Mouse (Mus musculus) myocyte (in vitro differentiated cells): ENCODE data around the gene Ugdh.

Experiments
- E2F4 ChIP-seq: IDR thresholded peaks from one replicate; pipeline ENCODE4 v1.6.1; 2011; ENCODE audit warnings: mild to moderate bottlenecking, control low read depth, moderate library complexity; ENCODE audit not compliant: insufficient read depth
- MAX ChIP-seq: IDR thresholded peaks from one replicate; pipeline ENCODE4 v1.6.1; 2011; ENCODE audit warnings: low read depth, mild to moderate bottlenecking, control low read depth
- MYOG ChIP-seq, 3 experiments: IDR thresholded peaks; one replicate each; pipeline ENCODE4 v1.6.1; 2011; ENCODE audit warnings: control low read depth in 2 of 3, low read depth in 2 of 3, mild to moderate bottlenecking in 2 of 3; ENCODE audit not compliant: insufficient read length in 2 of 3, control insufficient read depth in 1 of 3, insufficient read depth in 1 of 3
- POLR2A ChIP-seq: IDR thresholded peaks from one replicate; pipeline ENCODE4 v1.6.1; 2011; ENCODE audit warnings: low read depth, mild to moderate bottlenecking, control low read depth, moderate library complexity; ENCODE audit not compliant: insufficient read length
- POLR2AphosphoS2 ChIP-seq: IDR thresholded peaks from one replicate; pipeline ENCODE4 v1.6.1; 2011; ENCODE audit warnings: low read depth, control low read depth; ENCODE audit not compliant: insufficient read length
- TCF3 ChIP-seq: IDR thresholded peaks from one replicate; pipeline ENCODE4 v1.6.1; 2011; ENCODE audit warnings: low read depth, control low read depth; ENCODE audit not compliant: insufficient read length
- USF1 ChIP-seq: IDR thresholded peaks from one replicate; pipeline ENCODE4 v1.6.1; 2011; ENCODE audit warnings: low read depth, mild to moderate bottlenecking, control low read depth, moderate library complexity

GRCm38 (mm10) chr5:65459454-65459853, 23.7 kb upstream of the Ugdh start:
- TF ChIP-seq USF1, result no peak
- no peak for TF ChIP-seq POLR2A
- no peak for TF ChIP-seq TCF3
- TF ChIP-seq POLR2AphosphoS2, result no peak
- TF ChIP-seq MAX, result no peak
- no peak for TF ChIP-seq MYOG (IDR thresholded peaks at IDR 0.05; ENCODE audit: control insufficient read depth in 1 of 3, insufficient read depth in 1 of 3, insufficient read length in 2 of 3, low read depth in 2 of 3)
- no peak for TF ChIP-seq E2F4
